Mouse (Mus musculus): ENCODE measurements around the gene Actn1.

The Actn1 gene

DNA sequence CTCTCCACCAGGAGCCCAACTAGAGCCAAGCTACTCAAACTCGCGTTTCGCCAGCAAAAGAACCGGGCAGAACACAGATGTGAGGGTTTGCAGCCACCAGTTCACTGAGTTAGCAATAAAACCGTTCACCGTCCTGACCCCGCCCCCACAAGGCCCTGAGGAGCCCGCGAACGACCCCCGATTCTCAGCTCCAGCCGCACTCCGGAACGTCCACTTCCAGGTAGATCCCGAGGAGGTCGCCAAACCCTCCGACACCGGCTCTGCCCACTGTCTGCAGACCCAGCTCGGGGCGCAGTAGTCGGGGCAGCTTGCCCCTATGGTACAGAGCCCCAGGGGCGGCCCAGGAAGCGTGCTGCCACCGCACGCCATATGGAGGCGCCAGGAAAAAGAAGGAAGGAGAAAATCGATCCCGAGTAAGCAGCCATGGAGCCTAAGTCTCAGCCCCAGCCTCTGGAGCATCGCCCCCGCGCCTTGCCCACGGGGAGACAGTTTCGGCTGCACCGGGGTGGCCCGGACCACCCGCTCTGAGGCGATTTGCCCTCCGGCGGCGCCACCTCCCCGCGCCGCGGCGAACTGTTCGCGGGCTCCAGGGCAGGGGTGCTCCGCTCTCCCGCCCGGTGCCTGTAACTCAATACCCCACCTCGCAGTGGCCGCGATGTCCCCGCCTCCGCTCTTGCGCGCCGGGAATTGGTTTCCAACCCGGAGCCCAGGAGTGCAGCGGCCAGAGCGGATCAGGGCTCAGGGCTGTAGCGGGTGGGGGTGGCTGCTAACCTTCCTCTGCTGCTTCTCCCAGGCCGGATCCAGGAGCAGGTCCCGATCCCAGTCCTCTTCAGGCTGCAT lies 735 bp downstream of the Actn1 start:
- DNase-seq: peak; percentile 85

DNA sequence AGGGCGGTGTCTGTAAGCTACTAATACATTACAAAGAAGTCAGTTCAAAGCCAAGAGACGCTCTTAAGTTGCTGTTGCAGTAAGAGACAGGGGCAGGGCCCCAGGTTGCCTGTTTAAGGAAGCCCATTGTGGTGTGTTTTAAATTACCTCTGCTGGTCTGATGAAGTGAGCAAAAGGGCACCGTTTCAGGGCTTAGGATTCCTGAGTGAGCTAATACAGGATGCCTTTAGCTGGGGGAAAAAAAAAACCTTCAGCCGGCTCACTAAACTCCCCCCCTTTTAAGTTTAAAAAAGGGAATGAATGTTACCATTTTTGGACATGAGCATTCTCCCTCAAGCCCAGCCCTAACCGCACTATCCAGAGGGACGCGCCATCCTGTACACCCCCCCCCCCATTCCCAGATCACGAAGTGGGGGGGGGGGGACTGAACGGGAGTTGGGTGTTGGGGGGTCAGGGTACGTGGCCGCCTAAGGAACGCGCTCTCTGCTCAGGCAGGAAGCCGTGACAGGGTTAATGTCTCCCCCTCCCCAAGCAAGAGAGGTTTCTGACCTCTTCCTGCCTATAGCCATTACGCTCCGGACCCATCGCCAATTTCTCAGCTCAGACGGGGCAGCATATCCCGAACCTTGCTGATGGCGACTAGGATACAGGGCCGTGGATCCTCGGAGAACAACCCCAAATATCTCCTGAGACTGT lies 1.5 kb downstream of the Actn1 start:
- DNase-seq: peak; percentile 57

DNA sequence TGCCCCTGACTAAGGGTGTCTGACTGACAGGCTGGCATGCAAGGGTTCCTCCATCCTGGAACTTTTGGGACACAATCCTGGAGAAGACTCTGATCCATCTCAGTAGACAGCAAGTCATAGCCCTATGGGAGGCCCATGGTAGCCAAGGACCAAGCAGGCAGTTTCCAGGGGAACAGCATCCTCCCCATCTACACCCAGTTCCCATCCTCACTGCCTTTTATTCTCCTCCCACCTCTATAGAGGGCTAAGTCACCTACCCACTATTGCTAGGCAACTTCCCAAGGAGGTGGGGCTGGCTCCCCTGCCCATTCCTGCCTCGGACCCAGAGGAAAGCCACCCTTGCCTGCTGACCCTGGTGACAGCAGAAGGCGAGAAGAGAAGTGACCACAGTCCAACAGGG lies 8.2 kb downstream of the Actn1 start:
- no peak for DNase-seq

DNA sequence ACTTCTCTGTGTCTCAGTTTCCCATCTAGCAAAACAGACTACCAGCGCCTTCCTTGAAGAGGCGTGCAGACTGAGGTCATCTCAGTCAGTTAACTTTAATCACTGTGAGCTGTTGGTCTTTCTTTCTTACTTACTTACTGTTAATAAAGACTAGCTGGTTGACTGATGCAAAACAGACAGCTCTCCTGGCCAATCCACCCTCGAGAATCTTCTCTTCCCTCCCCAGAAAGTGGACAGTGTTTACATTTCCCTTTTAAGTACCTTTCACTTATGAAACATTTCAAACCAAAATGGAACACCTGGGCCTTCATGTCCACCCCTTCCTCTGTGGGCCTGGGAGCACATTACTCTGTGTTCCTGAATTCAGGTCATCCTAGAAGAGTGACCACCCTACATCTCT lies 8.6 kb downstream of the Actn1 start:
- DNase-seq: no peak

DNA sequence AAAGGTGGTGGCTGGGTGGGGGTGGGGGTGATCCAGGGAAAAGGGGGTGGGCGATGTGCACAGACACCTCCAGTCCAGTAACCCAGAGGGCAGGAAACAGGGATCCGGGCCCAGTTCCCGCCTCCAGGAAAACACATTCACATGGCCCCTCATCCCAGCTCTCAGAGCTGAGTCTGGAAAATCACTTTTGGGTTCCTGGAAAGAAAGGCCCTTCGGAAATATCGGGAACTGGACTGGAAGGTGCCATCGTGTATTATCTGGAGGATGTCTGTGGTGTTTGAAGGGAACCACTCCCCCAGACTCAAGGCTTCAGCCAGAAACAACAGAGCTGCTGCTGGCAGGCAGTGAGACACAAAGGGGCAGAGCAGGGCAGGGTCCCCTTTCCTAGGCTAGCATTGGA lies 10.6 kb downstream of the Actn1 start:
- DNase-seq: no peak

DNA sequence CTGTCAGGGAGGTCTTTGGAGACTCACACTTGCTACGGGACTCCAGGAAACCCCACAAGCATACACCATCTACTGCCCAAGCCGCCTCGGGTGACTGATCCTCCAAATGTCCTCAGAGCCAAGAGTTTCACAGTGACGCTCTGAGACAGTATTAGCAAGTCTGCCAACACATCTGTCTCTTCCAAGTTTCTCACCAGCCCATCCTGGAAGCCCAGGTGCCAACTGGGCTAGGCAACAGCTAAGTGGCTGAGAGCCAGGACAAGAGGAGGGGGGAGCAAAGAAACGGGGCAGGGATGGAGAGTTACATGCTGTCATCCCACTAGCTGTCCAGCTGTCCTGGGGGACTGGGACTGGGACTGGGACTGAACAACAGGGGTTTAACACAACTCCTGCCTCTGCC lies 13.1 kb downstream of the Actn1 start:
- DNase-seq: no peak

DNA sequence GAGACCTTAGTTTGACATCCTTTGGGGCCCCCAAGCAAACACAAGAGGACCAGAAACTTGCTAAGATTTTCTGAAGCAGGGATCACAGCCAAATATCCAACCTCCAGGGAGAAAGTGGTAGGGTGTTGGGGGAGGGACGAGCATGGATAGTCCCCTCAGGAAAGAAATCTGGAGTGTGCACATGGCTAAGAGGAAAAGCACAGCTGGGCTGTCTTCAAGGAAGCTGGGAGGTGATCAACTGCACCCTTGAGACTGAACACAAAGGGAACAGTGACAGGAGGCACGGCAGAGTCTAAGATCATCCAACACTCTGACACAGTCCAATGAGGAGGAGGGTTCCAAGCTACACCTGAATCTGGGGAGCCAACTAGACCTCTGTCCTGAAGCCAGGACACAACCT lies 13.7 kb downstream of the Actn1 start:
- no peak for DNase-seq

DNA sequence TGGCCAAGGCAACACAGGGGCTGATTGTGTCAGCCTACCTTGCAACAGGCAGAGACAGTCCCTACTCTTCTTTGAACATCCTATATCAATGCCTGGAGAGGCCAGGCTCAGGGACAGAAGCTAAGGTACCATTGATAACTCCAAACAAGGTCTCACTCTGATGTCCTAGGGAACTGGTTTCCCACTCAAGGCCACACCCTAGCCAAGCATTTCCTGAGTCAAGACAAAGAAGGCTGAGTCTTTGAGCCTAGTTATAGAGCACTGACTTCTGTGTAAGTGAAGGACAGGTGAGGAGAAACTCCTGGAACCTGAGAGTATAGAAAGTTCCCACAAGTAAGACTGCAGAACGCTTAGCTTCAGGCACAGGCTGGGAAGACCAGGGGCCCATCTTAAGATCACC lies 15.4 kb downstream of the Actn1 start:
- DNase-seq: no peak

DNA sequence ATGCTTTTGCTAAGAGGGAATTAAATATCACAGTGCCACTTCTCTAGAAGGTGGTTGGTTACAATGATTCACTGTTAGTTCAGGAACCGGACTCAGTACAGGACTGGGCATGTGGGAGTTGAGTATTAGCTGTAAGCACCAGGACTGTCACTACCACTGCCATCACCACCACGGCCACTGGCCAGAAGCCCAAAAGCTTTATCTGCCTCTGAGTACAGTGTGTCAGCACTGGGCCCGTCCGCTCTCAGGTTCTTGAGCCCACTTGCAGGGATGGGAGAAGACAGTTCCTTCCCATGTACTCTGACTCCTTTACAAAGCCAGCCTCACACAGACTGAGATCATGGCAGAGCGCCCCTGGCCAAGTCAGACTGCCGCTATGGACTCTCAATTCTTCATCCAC lies 16.0 kb downstream of the Actn1 start:
- no peak for DNase-seq

DNA sequence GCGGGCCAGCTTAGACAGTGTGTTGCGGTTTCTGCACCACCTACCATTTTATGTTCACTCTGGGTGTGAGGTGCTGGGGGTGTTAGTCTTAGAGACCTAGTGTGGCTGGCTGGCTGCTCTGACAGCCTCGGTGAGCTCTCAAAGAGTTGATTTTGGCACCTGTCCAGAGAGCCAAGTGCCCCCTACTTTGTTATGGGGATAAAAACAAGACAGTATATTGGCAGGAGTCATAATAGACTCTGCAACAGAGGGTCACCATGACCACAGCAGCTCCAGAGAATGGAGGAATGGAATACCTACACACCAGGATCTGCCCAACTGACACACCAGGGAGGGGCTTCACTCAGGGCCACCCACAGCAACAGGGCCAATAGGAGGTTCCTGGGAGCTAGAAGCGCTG lies 16.8 kb downstream of the Actn1 start:
- DNase-seq: no peak

DNA sequence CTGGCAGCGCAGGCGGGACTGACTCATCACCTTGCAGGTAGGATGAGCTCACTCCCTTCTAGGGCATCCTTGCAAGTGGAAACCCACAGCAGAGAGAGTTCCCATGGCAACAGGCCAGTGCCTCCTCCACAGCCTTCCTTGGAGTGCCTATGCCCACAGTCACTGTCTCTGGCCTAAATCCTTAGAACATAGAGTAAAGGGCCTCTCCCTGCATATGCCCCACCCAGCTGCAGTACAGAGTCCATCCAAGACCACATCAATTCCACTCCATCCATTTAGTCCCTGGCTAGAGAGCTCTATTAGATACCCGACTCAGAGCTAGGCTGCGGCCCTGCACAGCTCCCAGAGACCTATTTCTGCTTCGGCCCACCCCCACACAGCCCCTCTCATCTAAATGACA lies 20.7 kb downstream of the Actn1 start:
- DNase-seq: no peak

DNA sequence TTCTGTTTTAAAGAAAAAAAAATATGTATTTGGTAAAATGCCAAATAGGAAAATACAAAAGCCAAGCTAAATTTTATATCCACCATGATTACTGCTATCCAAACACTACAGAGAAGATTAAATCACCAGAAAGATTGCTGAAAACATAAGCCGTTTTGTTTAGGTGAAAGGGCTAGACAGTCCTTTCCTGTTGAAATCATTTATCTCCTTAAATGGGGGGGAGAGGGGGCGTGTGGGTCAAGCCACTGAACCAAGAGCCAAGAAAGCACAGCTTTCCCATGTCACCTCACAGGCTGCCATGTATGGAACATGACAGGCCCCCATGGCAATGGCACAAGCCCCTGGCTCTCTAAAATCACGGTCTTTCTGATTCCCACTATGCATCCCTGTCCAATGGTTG lies 21.6 kb downstream of the Actn1 start:
- no peak for DNase-seq

DNA sequence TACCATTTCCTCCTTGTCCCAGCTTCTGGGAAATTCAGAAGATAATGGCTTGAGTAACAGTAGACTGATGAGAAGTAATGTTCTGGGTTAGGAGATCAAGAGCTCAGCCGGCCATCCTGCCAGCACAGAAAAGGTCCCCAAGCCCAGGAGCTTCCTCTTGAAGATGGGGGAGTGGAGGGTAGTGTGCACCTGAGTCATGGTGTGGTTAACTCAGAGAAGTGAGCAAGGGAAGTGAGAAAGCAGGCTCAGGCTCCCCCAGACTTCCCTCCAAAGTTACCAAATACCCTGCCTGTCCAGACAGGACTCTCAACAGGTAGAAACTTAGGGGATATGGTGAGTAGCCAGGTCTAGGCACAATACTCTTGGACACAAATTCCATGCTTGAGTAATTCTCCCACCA lies 24.9 kb downstream of the Actn1 start:
- no peak for DNase-seq

DNA sequence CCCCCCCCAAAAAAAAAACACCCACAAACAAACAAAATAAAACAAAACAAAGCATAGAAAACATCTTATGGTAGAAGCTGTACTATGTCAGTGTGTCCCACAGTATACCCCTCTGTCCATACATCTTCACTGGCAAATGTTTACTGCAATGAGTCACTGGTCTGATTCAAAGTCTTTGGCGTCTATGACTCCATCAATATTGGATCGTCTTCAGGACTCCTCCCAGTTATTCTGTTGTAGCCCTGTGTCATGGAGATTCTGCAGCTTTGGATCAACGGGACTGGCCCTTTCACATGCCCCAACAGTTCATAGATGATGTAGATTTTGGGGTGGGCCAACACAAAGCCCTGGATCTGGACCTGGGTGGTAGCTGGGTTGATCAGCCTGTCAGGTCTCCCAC lies 25.9 kb downstream of the Actn1 start:
- DNase-seq: no peak

DNA sequence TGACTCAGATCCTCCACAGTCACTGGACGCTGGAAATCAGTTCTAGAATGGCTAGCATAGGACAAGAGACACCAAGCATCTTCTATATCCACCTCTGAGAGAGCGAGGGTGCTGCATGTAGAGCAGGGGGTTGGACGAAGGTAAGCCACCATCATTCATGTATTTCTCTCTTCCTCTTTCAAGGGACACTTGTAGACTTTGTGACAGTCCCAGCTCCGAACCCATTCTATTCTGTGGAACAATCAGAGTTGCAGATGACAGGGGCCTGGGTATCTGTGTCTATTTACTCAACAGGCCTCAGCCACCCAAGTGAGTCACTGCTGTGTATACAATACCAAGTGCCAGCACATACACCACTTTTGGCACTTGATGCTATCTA lies 27.3 kb downstream of the Actn1 start:
- DNase-seq: no peak

DNA sequence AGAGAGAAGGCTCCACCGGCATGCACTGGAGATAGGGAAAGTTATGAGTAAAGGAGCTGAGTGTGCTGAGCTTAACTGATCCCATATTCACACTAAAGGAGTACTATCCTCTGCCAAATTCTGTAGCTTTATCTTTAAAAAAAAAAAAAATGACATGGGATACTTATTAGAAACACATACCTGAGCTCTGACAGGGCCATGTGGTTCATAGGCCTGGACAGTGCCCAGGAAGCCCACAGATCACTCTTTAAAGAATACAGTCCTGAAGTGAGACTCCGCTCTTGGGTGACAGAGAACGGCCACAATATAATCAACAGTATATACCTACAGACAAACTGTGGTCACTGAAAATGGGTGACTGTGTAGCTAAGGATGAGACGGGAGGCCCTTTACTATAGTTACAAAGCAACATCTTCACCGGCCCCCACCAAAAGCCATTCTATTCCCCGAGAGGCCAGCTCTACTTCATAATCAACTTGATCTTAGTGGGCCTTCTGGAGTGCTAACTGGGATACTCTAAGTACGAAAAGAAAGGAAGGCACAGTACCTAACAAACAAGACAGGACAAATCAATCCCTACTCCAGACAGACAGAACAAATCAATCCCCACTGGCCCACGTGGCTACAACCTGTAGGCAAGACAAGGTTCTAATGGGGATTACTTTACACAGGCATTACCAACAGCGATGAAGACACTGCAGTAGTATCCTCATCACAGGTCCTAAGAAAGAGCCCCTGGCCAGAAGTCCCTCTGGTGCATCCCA lies 27.9 kb downstream of the Actn1 start:
- DNase-seq: no peak

DNA sequence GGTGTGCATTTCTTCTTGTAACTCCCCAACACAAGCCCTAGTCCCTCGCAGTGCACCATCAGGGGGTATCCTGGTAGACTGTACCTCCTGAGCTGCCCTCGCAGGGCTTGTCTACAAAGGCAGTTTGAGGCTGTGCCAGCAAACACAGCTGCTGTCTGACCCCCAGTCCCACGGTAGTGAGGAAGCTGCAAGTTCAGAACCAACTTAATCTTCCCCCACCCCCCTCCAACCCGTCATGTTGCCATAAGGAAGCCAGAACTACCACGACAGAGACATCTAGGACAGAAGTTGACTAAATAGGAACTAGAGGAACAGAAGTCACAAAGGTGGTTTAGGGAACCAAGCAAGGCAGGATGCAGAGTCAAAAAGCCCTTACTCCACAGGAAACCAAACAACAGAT lies 28.9 kb downstream of the Actn1 start:
- DNase-seq: peak; percentile 30

DNA sequence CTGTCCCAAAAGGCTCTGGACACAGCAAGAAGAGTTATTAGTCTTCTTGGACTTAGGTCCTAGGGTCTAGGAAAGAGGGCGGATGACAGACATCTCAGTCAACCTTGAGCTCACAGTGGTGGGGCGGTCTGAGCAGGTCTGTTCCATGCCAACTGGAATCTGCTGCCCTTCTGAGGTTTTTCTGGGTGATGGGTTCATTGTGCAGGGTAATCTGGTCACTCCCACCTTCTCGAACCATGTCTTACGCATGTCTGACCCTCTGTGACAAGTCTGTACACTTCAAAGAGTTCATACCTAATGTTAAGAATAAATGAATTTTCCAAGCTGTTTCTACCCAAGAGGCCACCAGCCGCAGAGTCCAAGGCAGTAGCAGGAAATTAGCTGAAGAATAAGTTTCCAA lies 29.3 kb downstream of the Actn1 start:
- no peak for DNase-seq

DNA sequence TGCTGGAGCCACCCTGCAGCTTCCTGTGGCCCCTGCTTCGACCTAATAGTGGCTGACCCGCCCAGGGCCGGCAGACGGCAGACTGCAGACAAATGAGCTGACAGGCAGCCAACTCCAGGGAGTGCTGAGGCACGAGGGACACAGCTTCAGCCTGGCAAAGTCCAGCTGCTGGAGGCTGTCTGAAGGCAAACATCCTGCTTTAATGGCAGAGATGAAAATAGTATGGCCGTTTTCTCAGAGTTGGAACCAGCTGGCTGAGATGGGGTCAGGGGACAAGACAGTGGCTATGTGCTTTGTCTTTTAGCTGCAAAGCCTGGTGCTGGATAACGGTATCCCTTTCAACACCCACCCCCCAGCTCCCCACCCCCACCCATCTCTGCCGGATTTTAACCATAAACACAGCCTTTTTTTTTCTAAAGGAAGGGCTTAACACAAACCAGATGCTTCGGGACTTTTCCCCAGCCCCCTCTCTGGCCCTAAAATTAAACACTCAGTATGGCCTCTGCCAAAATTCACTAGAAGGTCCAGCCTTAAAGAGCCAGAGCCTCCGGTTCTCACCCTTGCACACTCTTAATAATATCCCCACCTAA lies 30.0 kb downstream of the Actn1 start:
- DNase-seq: no peak

DNA sequence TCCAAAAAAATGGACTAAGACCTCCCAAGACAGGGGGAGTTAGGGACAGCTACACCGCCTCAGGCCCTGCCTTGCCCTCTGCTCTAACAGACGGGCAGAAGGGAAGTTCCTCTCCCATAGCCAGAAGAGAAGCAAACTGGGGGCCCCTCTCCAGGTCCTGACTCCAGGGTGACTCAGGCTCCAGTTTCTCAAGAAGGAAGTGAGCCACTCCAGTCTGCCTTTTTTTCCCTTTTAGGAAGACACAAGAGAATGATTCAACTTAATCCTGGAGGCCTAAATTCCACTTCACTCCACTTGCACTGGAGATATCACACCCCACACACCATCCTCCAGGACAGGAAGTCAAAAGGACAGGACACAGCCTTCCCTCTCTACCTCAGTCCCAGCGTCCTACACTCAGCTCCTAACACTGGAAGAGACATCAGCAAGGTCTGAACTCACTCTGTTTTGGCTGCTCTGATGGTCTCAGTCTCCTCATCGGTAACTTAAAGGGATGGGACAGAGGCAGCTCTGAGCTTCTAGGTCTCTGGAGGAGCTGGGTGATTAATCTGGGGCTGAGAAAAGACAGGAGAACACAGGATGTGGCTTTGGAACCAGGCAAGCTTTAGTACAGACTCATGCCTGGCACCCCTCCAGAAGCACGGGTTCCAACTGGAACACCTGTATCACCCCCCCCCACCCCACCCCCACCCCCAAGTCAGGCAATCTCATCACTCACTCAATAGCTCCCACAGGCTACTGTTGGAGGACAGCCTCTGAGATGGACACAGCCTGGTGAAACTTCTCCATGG lies 31.0 kb downstream of the Actn1 start:
- peak; percentile 40 for DNase-seq

DNA sequence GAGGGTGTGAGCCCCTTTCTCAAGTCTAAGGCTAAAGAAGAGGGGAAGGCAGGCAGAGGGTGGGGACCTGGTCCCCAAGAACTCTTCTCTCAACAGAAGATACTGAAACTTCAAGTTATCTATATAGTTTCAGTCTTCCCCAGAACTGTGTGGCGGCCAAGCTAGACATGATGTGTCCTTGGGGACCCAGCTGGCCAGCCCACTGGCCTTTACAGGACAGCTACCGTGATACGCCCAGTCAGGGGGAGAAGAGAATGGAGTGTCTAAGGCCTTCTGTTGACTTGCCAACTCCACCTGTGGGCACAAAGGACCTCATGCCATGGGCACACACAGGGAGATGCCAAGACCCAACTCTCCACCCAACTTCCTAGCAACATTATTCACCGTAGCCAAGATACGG lies 31.8 kb downstream of the Actn1 start:
- DNase-seq: no peak

DNA sequence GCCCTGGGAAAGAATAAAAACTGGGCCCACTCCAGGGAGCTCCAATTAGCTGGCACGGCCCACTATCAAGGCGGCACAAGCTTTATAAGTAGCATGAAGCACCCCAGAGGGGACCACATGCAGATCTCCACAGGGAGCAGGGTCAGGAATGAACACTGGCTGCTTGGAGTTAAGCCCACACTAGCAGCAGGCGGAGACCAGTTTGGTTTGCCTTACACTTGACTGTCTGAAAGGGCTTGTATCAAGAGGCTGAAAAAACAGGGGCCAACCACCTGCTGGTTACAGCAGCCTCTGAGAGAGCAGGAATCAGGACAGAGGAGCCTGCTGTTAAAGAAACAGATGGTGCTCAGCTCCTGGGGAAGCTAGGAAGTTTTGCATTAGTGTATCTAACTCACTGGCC lies 32.3 kb downstream of the Actn1 start:
- peak; percentile 28 for DNase-seq

DNA sequence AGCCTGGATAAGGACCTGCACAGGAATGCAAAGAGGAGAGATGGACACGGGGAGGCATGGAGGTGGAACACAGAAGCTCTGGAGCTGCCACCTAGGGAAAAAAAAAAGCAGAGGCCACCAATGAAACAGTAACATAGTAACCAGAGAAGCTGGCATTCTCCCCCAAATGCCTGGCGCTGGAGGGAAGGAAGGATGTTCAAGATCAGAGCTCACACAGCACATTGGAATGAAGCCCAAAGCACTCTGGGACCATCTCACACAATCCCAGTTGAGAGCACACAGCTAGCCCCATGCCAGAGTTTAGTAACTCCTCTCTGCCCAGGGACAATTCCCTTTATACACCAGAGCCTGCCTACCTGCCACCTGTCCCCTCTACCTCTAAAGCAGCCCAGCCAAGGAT lies 34.1 kb downstream of the Actn1 start:
- no peak for DNase-seq
